Mouse (Mus musculus) intestine, postnatal 0 days (tissue): ENCODE data around the gene Narf. TPM values are rescaled to one million over a fixed set of nuclear protein-coding genes. Genes with fewer than 3 reads are reported as not detected.

Experiments used
- ATAC-seq: fragments of 200-750 bp; cut with Nextera tagmentation; 2 replicates; pipeline ENCODE4 v1.8.0; 2017; ENCODE audit warnings: mild to moderate bottlenecking, moderate TSS enrichment, moderate library complexity
- H3K27ac ChIP-seq: fragments of 300-500 bp; sonication (generic); 2 replicates; pipeline ENCODE4 v1.5.1; 2014; ENCODE audit warnings: mild to moderate bottlenecking, low read depth, low read length, moderate library complexity
- H3K27me3 ChIP-seq: fragments of 300-500 bp; sonication (generic); replicated peaks from 2 replicates; pipeline ENCODE4 v1.6.1; 2014; ENCODE audit warnings: low read length, mixed read lengths; ENCODE audit not compliant: control insufficient read depth, insufficient read depth
- H3K36me3 ChIP-seq: fragments of 300-500 bp; sonication (generic); 2 replicates; pipeline ENCODE4 v1.6.1; 2014; ENCODE audit warnings: mild to moderate bottlenecking, moderate library complexity; ENCODE audit not compliant: control insufficient read depth, insufficient read depth
- H3K4me1 ChIP-seq: fragments of 300-500 bp; sonication (generic); replicated peaks from 2 replicates; pipeline ENCODE4 v1.6.1; 2014; ENCODE audit warnings: antibody characterized with exemption, low read length, mixed read lengths; ENCODE audit not compliant: control insufficient read depth, insufficient read depth
- H3K4me2 ChIP-seq: fragments of 300-500 bp; sonication (generic); replicated peaks from 2 replicates; pipeline ENCODE4 v1.6.1; 2014; ENCODE audit warnings: low read depth, mild to moderate bottlenecking, moderate library complexity
- H3K4me3 ChIP-seq: fragments of 300-500 bp; sonication (generic); 2 replicates; pipeline ENCODE4 v1.5.1; 2014; ENCODE audit warnings: low read depth, low read length
- H3K9ac ChIP-seq: fragments of 300-500 bp; sonication (generic); 2 replicates; pipeline ENCODE4 v1.6.1; 2014; ENCODE audit warnings: mild to moderate bottlenecking, low read depth, low read length
- H3K9me3 ChIP-seq: fragments of 300-500 bp; sonication (generic); 2 replicates; pipeline ENCODE4 v1.6.1; 2016; ENCODE audit warnings: mixed run types; ENCODE audit not compliant: control insufficient read depth
- CTCF ChIP-seq: sonication (generic); IDR thresholded peaks from 2 replicates; pipeline ENCODE4 v1.5.1; 2016; ENCODE audit warnings: low read depth, mild to moderate bottlenecking, control low read depth, antibody characterized with exemption, moderate library complexity
- WGBS: fragments of 180-500 bp; shearing (Covaris S2); extraction: QIAGEN DNeasy Blood & Tissue Kit; methylation state at CpG from one replicate; pipeline ENCODE4 v1.1.7; 2014; 5-methylcytosine and 5-hydroxymethylcytosine counted together
- polyA plus RNA-seq: library from polyadenylated mRNA; unstranded; fragments of >200 nt; fragmentation: Nextera tagmentation; extraction: Ambion mirVana; gene quantifications from 2 replicates; pipeline ENCODE4 v1.2.1, GENCODE M21; 2015

Gene Narf
- polyA plus RNA-seq, 1 experiment from 2014 or later = 13.9 TPM

- peaks cover 88% of the 10 kb centered on the region for H3K36me3 ChIP-seq
- ATAC-seq = no peak
- no peak overlapping the region for H3K27ac ChIP-seq
- H3K4me1 ChIP-seq = no peaks in the 10 kb centered on the region
- no peaks in the 10 kb centered on the region for H3K27me3 ChIP-seq
- WGBS = 86% methylated on average over 5 of the region's 5 CpGs
- no peak overlapping the region for H3K4me2 ChIP-seq
- no peak overlapping the region for H3K4me3 ChIP-seq
- no peaks in the 10 kb centered on the region for H3K9me3 ChIP-seq
- TF ChIP-seq CTCF = no peak
- H3K9ac ChIP-seq = no peak overlapping the region
Measured at GRCm38 (mm10) chr11:121220771-121221170, 16.3 kb upstream of the Narf start.

- Histone ChIP-seq H3K36me3 (peaks cover 92% of the 10 kb centered on the region), H3K9me3 (no peaks in the 10 kb centered on the region), H3K9ac (no peak overlapping the region), H3K27me3 (no peaks in the 10 kb centered on the region), H3K4me1 (no peaks in the 10 kb centered on the region), H3K4me2 (no peak overlapping the region), H3K4me3 (no peak overlapping the region), H3K27ac (no peak overlapping the region; the same call in 1 of the 2 replicates)
- WGBS = 91% methylated on average over 6 of the region's 6 CpGs
- no peak for ATAC-seq
- no peak for TF ChIP-seq CTCF
Measured at GRCm38 (mm10) chr11:121221321-121222010, 15.6 kb upstream of the Narf start.

GRCm38 (mm10) chr11:121228129-121229017 lies 8.7 kb upstream of the Narf start:
- Histone ChIP-seq H3K9ac (peak overlapping the region; percentile 53), H3K27me3 (no peaks in the 10 kb centered on the region), H3K4me2 (peak overlapping the region; percentile 88), H3K4me1 (peaks cover 7% of the 10 kb centered on the region; the same call in 1 of the 2 replicates), H3K27ac (peak overlapping the region; percentile 54), H3K9me3 (no peaks in the 10 kb centered on the region), H3K4me3 (peak overlapping the region; percentile 56), H3K36me3 (peaks cover 31% of the 10 kb centered on the region)
- ATAC-seq = peak; percentile 4; the same call in 1 of the 2 replicates
- TF ChIP-seq CTCF = no peak
- WGBS = 16% methylated on average over 21 of the region's 21 CpGs

- Histone ChIP-seq H3K9me3 (no peaks in the 10 kb centered on the region), H3K9ac (peak within 1 kb of the TSS; percentile 53), H3K27ac (peak within 1 kb of the TSS; percentile 54), H3K27me3 (no peaks in the 10 kb centered on the region), H3K36me3 (peaks cover 24% of the 10 kb centered on the region), H3K4me2 (peak within 1 kb of the TSS; percentile 88), H3K4me1 (peaks cover 7% of the 10 kb centered on the region; the same call in 1 of the 2 replicates), H3K4me3 (peak within 1 kb of the TSS; percentile 56)
- peak; percentile 87 for ATAC-seq
- peak; percentile 39; the same call in 1 of the 2 replicates for TF ChIP-seq CTCF
- WGBS = under 1% methylated on average over 23 of the region's 23 CpGs
Measured at GRCm38 (mm10) chr11:121229018-121229439, 8.0 kb upstream of the Narf start, which contains the start of gene Cybc1. Gene Cybc1 (minus strand): TSS chr11:121229322.

- 0 out of 2 replicates have a peak, but pooled peaks cover 3% of the 10 kb centered on the region for H3K36me3 ChIP-seq
- no peak overlapping the region for H3K9ac ChIP-seq
- no peak for TF ChIP-seq CTCF
- 0 out of 2 replicates have a peak overlapping the region, but pooled peaks have one; percentile 28 for H3K27ac ChIP-seq
- ATAC-seq = no peak
- peaks cover 14% of the 10 kb centered on the region; the same call in 1 of the 2 replicates for H3K4me1 ChIP-seq
- H3K27me3 ChIP-seq = no peaks in the 10 kb centered on the region
- H3K9me3 ChIP-seq = no peaks in the 10 kb centered on the region
- no peak overlapping the region for H3K4me2 ChIP-seq
- H3K4me3 ChIP-seq = no peak overlapping the region
- 67% methylated on average over 4 of the region's 4 CpGs for WGBS
Measured at GRCm38 (mm10) chr11:121231191-121231590, 5.9 kb upstream of the Narf start.

- ATAC-seq = no peak
- Histone ChIP-seq H3K27ac (peak overlapping the region; percentile 28; the same call in 1 of the 2 replicates), H3K27me3 (no peaks in the 10 kb centered on the region), H3K4me3 (no peak overlapping the region), H3K4me1 (peaks cover 14% of the 10 kb centered on the region; the same call in 1 of the 2 replicates), H3K36me3 (0 out of 2 replicates have a peak, but pooled peaks cover under 1% of the 10 kb centered on the region), H3K9me3 (no peaks in the 10 kb centered on the region), H3K4me2 (no peak overlapping the region), H3K9ac (no peak overlapping the region)
- 44% methylated on average over 4 of the region's 4 CpGs for WGBS
- TF ChIP-seq CTCF = no peak
Measured at GRCm38 (mm10) chr11:121231628-121232291, 5.3 kb upstream of the Narf start.
